Mouse (Mus musculus) embryonic facial prominence, embryonic 11.5 days (tissue): Measurements from ENCODE around the gene Mlxip. TPM values are rescaled to one million over a fixed set of nuclear protein-coding genes. Genes with fewer than 3 reads are reported as not detected.

Experiments used
- ATAC-seq: fragments of 200-750 bp; cut with Nextera tagmentation; replicated peaks from 2 replicates; pipeline ENCODE4 v1.8.0; 2017; ENCODE audit warnings: low read depth; ENCODE audit not compliant: insufficient number of reproducible peaks, low FRiP score, low TSS enrichment
- DNase-seq: peaks from one replicate; pipeline ENCODE4 v3.0.0-alpha.2; 2015; ENCODE audit warnings: low spot score
- H3K27ac ChIP-seq: fragments of 300-500 bp; sonication (generic); replicated peaks from 2 replicates; pipeline ENCODE4 v1.5.1; 2014; ENCODE audit warnings: mild to moderate bottlenecking, low read depth, low read length, control low read depth
- H3K27me3 ChIP-seq: fragments of 300-500 bp; sonication (generic); 2 replicates; pipeline ENCODE4 v1.6.1; 2014; ENCODE audit warnings: mild to moderate bottlenecking, low read length, moderate library complexity, mixed read lengths; ENCODE audit not compliant: control insufficient read depth, insufficient read depth
- H3K36me3 ChIP-seq: fragments of 300-500 bp; sonication (generic); replicated peaks from 2 replicates; pipeline ENCODE4 v1.6.1; 2014; ENCODE audit warnings: low read depth, mild to moderate bottlenecking, low read length, moderate library complexity, mixed read lengths; ENCODE audit not compliant: control insufficient read depth, insufficient read depth
- H3K4me1 ChIP-seq: fragments of 300-500 bp; sonication (generic); 2 replicates; pipeline ENCODE4 v1.6.1; 2014; ENCODE audit warnings: low read length, mixed read lengths; ENCODE audit not compliant: control insufficient read depth, insufficient read depth
- H3K4me2 ChIP-seq: fragments of 300-500 bp; sonication (generic); 2 replicates; pipeline ENCODE4 v1.6.1; 2014; ENCODE audit warnings: low read depth, mild to moderate bottlenecking, control low read depth, low read length, moderate library complexity
- H3K4me3 ChIP-seq: fragments of 300-500 bp; sonication (generic); 2 replicates; pipeline ENCODE4 v1.5.1; 2014; ENCODE audit warnings: low read depth, low read length, control low read depth
- H3K9ac ChIP-seq: fragments of 300-500 bp; sonication (generic); replicated peaks from 2 replicates; pipeline ENCODE4 v1.6.1; 2014; ENCODE audit warnings: mild to moderate bottlenecking, control low read depth, low read length
- H3K9me3 ChIP-seq: fragments of 300-500 bp; sonication (generic); replicated peaks from 2 replicates; pipeline ENCODE4 v1.6.1; 2016; ENCODE audit warnings: mild to moderate bottlenecking, low read length, inconsistent platforms, mixed read lengths; ENCODE audit not compliant: control insufficient read depth
- WGBS: fragments of 180-500 bp; shearing (Covaris S2); extraction: QIAGEN DNeasy Blood & Tissue Kit; methylation state at CpG from one replicate; pipeline ENCODE4 v1.1.7; 2014; 5-methylcytosine and 5-hydroxymethylcytosine counted together
- polyA plus RNA-seq: library from polyadenylated mRNA; unstranded; fragments of >200 nt; fragmentation: Nextera tagmentation; extraction: Ambion mirVana; gene quantifications from 2 replicates; pipeline ENCODE4 v1.2.1, GENCODE M21; 2014

Mlxip gene
- polyA plus RNA-seq, 1 experiment from 2014 or later = 14.0 TPM

DNA sequence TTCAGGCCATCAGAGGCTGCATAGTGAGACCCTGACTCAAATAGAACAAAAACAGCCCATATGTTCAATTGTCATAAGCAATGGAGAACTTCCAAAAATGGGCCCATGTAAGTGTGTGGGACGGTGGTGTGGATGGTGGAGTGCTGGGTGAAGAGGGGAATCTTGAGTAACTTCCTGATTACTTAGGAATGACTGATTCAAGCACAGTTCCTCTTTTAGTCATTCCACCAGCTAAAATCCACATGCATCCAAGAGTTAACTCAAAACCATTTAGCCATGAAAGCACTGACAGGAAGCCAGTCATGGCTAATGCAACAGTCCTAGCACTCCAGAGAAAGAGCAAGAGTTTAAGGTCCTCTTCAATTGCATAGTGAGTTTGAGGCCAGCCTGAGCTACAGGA lies 33.0 kb downstream of the Mlxip start:
- Histone ChIP-seq H3K4me2 (no peak overlapping the region), H3K27ac (no peak overlapping the region), H3K4me3 (no peak overlapping the region), H3K9me3 (no peaks in the 10 kb centered on the region), H3K4me1 (no peaks in the 10 kb centered on the region), H3K9ac (no peak overlapping the region), H3K36me3 (no peaks in the 10 kb centered on the region), H3K27me3 (no peaks in the 10 kb centered on the region)
- DNase-seq (no peak), ATAC-seq (no peak)
- WGBS = 97% methylated on average over 1 of the region's 1 CpGs

DNA sequence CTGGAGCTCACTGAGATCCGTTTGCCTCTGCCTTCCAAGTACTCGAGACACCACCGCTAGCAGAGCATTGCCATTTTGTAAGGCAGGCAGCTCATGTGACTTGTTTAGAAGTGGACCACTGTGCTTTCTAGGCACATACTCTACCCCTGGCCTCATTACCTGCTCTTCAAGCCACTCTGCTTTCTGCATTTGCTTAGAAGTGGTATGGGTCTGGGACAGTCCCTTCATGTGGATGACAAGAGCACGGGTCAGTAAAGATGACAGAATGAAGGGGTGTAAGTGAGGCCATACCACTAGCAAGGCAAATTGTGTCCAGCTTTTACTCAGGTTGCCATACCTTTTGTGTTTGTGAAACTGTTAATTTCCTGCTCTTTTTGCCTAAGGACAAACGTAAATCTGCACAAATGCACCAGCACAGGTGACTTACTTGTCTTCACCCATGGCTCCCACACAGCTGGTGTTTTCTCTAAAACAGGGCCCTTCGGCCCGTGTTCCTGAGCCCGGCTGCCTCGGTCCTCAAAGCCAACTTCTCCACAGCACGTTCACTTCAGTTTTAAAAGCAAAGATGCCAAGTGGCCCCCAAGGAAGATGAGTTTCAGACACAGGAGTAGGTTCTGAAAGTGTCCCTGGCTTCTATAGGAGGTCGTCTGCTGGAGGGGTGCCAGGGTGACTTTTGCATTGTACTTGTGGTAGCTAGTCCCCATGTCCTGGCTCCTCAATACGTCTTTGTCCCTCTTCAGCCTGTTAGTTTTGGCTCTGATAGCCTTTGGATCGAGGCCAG lies 37.1 kb downstream of the Mlxip start:
- Histone ChIP-seq H3K27ac (no peak overlapping the region), H3K4me1 (no peaks in the 10 kb centered on the region), H3K4me3 (no peak overlapping the region), H3K27me3 (no peaks in the 10 kb centered on the region), H3K9ac (no peak overlapping the region), H3K9me3 (no peaks in the 10 kb centered on the region), H3K4me2 (no peak overlapping the region), H3K36me3 (no peaks in the 10 kb centered on the region)
- WGBS = 83% methylated on average over 13 of the region's 13 CpGs
- no peak for DNase-seq
- no peak for ATAC-seq

DNA sequence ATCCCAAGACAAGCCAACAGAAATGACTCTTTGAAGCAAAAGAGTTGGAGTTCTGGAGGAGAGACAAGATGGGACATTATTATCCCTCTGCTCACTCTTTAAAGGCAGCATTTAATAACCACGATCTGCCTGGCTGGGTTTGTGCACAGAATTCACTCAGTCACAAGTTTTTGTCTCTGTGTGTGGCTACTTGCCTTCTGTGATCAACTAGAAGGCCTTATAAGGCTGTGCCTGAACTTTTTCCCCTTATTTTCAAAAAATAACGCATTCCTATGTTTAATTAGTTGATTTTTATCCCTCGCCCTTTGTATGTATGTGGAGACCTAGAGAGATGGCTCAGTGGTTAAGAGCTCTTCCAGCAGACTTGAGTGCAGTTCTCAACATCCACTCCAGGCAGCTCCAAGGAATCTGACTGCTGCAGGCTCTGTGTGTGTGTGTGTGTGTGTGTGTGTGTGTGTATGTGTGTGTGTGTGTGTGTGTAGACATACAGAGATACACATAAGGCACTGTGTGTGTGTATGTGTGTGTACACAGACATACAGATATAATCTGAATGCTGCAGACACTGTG lies 37.8 kb downstream of the Mlxip start:
- H3K4me3 ChIP-seq = no peak overlapping the region
- H3K9ac ChIP-seq = no peak overlapping the region
- H3K4me1 ChIP-seq = no peaks in the 10 kb centered on the region
- DNase-seq = no peak
- H3K27me3 ChIP-seq = no peaks in the 10 kb centered on the region
- ATAC-seq = no peak
- no peaks in the 10 kb centered on the region for H3K9me3 ChIP-seq
- no peak overlapping the region for H3K27ac ChIP-seq
- H3K4me2 ChIP-seq = no peak overlapping the region
- H3K36me3 ChIP-seq = no peaks in the 10 kb centered on the region
- WGBS = 85% methylated on average over 3 of the region's 3 CpGs

DNA sequence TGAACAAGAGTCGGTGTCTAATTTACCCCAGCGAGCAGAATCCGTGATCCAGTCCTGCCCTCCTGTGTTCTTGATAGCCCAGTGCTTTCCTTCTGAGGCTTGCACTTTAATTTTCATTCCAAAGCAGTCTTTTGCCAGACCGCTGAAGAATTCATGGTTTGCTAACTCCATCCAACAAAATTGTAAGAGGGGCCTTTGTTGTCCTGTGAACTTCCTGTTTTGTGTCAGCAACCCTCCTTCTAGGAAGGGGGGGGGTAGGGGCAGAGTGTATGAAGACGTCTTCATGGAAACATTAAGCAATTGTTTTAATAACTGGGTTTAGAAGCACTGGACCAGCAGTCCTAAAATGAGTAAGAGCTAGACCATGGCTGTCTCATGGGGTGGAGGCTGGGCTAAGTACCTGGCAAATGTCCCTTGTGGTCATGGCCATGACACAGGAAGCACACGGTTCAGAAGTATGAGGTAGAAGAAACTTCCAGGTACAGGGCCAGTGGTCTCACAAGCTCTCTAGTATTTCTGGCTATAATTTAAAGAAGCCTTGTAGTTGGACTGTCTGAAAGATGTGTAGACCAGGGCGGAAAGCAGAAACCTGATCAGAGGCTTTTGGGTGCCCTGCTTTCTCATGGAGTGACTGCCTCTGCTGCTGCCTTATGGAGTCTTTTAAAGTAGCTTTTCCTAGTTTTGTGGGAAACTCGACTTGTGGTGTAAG lies 41.6 kb downstream of the Mlxip start:
- no peak for DNase-seq
- Histone ChIP-seq H3K9me3 (no peaks in the 10 kb centered on the region), H3K4me3 (no peak overlapping the region), H3K27me3 (no peaks in the 10 kb centered on the region), H3K27ac (no peak overlapping the region), H3K36me3 (no peaks in the 10 kb centered on the region), H3K9ac (no peak overlapping the region), H3K4me2 (no peak overlapping the region), H3K4me1 (no peaks in the 10 kb centered on the region)
- ATAC-seq = no peak
- 57% methylated on average over 8 of the region's 8 CpGs for WGBS

DNA sequence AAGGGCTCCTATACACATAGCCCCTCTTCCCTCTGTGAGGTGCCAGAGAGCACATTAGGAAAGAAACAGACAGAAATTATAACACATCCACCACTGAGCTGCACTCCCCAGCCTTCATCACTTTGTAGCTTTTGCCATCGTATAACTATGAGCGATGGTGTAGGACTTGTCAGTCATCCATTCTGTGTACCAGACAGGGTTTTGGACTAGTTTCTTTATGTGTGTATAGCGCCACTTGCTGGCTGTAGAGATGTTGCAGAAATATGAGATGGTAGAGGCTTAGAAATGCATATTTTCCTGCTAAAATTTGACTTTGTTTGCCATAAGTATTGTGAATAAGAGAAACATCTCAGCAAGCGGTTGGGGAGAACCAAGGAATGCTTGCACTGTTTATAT lies 42.2 kb downstream of the Mlxip start:
- Histone ChIP-seq H3K9ac (no peak overlapping the region), H3K27me3 (no peaks in the 10 kb centered on the region), H3K36me3 (no peaks in the 10 kb centered on the region), H3K27ac (no peak overlapping the region), H3K4me2 (no peak overlapping the region), H3K4me3 (no peak overlapping the region), H3K4me1 (no peaks in the 10 kb centered on the region), H3K9me3 (no peaks in the 10 kb centered on the region)
- ATAC-seq (no peak), DNase-seq (peak; percentile 72)
- 37% methylated on average over 4 of the region's 4 CpGs for WGBS

DNA sequence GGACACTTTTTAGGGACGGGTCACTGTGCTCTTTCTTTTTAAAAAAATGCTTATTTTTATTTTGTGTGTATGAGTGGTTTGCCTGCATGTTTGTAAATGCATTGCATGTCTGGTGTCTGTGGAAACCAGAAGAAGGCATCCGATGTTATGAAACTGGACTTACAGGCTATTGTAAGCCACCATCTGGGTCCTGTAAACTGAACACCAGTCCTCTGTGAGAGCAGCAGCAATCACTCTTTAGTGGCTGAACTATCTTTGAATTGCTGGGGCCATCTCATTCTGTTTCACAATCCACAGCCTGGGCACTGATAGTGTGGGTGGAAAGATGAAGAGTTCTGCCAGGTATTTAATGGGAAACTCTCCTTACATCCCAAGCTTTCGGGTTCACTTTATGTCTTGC lies 43.8 kb downstream of the Mlxip start:
- 93% methylated on average over 3 of the region's 3 CpGs for WGBS
- H3K27ac ChIP-seq = no peak overlapping the region
- H3K4me3 ChIP-seq = no peak overlapping the region
- no peaks in the 10 kb centered on the region for H3K27me3 ChIP-seq
- no peaks in the 10 kb centered on the region for H3K9me3 ChIP-seq
- no peaks in the 10 kb centered on the region for H3K4me1 ChIP-seq
- no peak overlapping the region for H3K4me2 ChIP-seq
- no peak overlapping the region for H3K9ac ChIP-seq
- no peaks in the 10 kb centered on the region; the same call in 1 of the 2 replicates for H3K36me3 ChIP-seq
- ATAC-seq (no peak), DNase-seq (no peak)

DNA sequence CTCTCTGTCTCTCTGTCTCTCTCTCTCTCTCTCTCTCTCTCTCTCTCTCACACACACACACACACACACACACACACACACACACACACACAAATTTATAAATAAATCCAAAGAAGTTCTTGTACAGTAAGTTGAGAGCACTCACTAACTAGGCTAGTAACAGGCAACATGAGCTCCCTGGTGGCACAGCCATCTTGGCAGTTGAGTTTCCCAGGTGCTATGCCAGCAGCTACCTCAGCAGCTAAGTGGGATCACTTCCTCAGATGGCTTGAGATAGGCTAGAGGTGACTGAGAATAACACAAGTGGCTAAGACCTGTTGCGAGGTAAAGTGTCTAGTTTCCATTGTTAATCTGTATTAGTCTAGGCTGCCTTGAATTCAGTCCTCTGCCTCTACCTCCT lies 44.7 kb downstream of the Mlxip start:
- H3K4me1 ChIP-seq = no peaks in the 10 kb centered on the region
- H3K9me3 ChIP-seq = no peaks in the 10 kb centered on the region
- H3K36me3 ChIP-seq = no peaks in the 10 kb centered on the region; the same call in 1 of the 2 replicates
- H3K27me3 ChIP-seq = no peaks in the 10 kb centered on the region
- H3K9ac ChIP-seq = no peak overlapping the region
- WGBS = 91% methylated on average over 1 of the region's 1 CpGs
- H3K4me3 ChIP-seq = no peak overlapping the region
- ATAC-seq (no peak), DNase-seq (no peak)
- no peak overlapping the region for H3K27ac ChIP-seq
- H3K4me2 ChIP-seq = no peak overlapping the region

DNA sequence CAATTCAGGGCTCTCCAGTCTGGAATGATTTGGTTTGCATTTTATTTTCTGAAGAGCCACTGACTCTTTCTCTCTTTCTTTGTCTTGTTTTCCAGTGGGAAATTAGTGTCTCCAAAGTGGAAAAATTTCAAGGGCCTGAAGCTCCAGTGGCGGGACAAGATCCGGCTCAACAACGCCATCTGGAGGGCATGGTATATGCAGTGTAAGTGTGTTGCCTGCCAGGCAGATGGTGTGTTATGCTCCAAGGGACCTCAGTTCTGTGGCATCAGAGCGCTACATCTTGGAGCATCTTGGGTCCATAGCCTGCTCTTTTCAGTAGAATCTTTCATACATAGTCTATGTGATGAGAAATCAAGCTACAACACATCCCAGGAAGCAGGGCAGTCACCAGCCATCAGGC lies 45.3 kb downstream of the Mlxip start:
- Histone ChIP-seq H3K27ac (no peak overlapping the region), H3K4me1 (no peaks in the 10 kb centered on the region), H3K4me3 (no peak overlapping the region), H3K27me3 (no peaks in the 10 kb centered on the region), H3K4me2 (no peak overlapping the region), H3K36me3 (no peaks in the 10 kb centered on the region; the same call in 1 of the 2 replicates), H3K9me3 (no peaks in the 10 kb centered on the region), H3K9ac (no peak overlapping the region)
- ATAC-seq (no peak), DNase-seq (no peak)
- 69% methylated on average over 4 of the region's 4 CpGs for WGBS
